Mouse (Mus musculus) forebrain, embryonic 14.5 days (tissue): ENCODE results near the gene Dctpp1. TPM values are rescaled to one million over a fixed set of nuclear protein-coding genes. Genes with fewer than 3 reads are reported as not detected.

Experiments
- ATAC-seq: fragments of 200-750 bp; cut with Nextera tagmentation; 2 replicates; pipeline ENCODE4 v1.8.0; 2017; ENCODE audit warnings: mild to moderate bottlenecking, moderate library complexity
- DNase-seq: peaks from one replicate; pipeline ENCODE4 v3.0.0-alpha.2; 2015; ENCODE audit warnings: low spot score
- H3K27ac ChIP-seq: fragments of 300-500 bp; sonication (generic); 2 replicates; pipeline ENCODE4 v1.5.1; 2014; ENCODE audit warnings: low read depth, mild to moderate bottlenecking, control low read depth, low read length, moderate library complexity
- H3K27me3 ChIP-seq: fragments of 300-500 bp; sonication (generic); replicated peaks from 2 replicates; pipeline ENCODE4 v1.6.1; 2014; ENCODE audit warnings: low read length, control low read depth, mixed read lengths; ENCODE audit not compliant: control insufficient read depth, insufficient read depth
- H3K36me3 ChIP-seq: fragments of 300-500 bp; sonication (generic); 2 replicates; pipeline ENCODE4 v1.6.1; 2014; ENCODE audit warnings: low read length, control low read depth; ENCODE audit not compliant: control insufficient read depth, insufficient read depth
- H3K4me1 ChIP-seq: fragments of 300-500 bp; sonication (generic); 2 replicates; pipeline ENCODE4 v1.6.1; 2014; ENCODE audit warnings: antibody characterized with exemption, low read length, control low read depth; ENCODE audit not compliant: control insufficient read depth, insufficient read depth
- H3K4me2 ChIP-seq: fragments of 300-500 bp; sonication (generic); 2 replicates; pipeline ENCODE4 v1.6.1; 2014; ENCODE audit warnings: mild to moderate bottlenecking, control low read depth, low read length
- H3K4me3 ChIP-seq: fragments of 300-500 bp; sonication (generic); 2 replicates; pipeline ENCODE4 v1.5.1; 2014; ENCODE audit warnings: low read depth, low read length, control low read depth
- H3K9ac ChIP-seq: fragments of 300-500 bp; sonication (generic); 2 replicates; pipeline ENCODE4 v1.6.1; 2014; ENCODE audit warnings: mild to moderate bottlenecking, low read length, control low read depth, moderate library complexity
- H3K9me3 ChIP-seq: fragments of 300-500 bp; sonication (generic); replicated peaks from 2 replicates; pipeline ENCODE4 v1.6.1; 2016; ENCODE audit warnings: low read length, control low read depth, mixed read lengths; ENCODE audit not compliant: control insufficient read depth
- WGBS: fragments of 180-500 bp; shearing (Covaris S2); extraction: QIAGEN DNeasy Blood & Tissue Kit; methylation state at CpG from one replicate; pipeline ENCODE4 v1.1.7; 2014; 5-methylcytosine and 5-hydroxymethylcytosine counted together
- polyA plus RNA-seq: library from polyadenylated mRNA; unstranded; fragments of >200 nt; fragmentation: Nextera tagmentation; extraction: Ambion mirVana; gene quantifications from 2 replicates; pipeline ENCODE4 v1.2.1, GENCODE M21; 2014

Gene Dctpp1
- polyA plus RNA-seq, 1 experiment from 2014 or later, result 219 TPM

GRCm38 (mm10) chr7:127289306-127289705, 28.8 kb upstream of the Dctpp1 start:
- 86% methylated on average over 2 of the region's 2 CpGs for WGBS
- Histone ChIP-seq H3K27ac (no peak overlapping the region), H3K4me1 (no peaks in the 10 kb centered on the region), H3K9ac (no peak overlapping the region), H3K4me2 (no peak overlapping the region), H3K9me3 (peaks cover 9% of the 10 kb centered on the region; the same call in 1 of the 2 replicates), H3K36me3 (no peaks in the 10 kb centered on the region), H3K4me3 (no peak overlapping the region), H3K27me3 (no peaks in the 10 kb centered on the region)
- ATAC-seq (no peak), DNase-seq (no peak)

GRCm38 (mm10) chr7:127287940-127288339, 27.4 kb upstream of the Dctpp1 start:
- Histone ChIP-seq H3K4me1 (no peaks in the 10 kb centered on the region), H3K4me3 (no peak overlapping the region), H3K36me3 (no peaks in the 10 kb centered on the region), H3K4me2 (no peak overlapping the region), H3K27me3 (no peaks in the 10 kb centered on the region), H3K9ac (no peak overlapping the region), H3K27ac (no peak overlapping the region), H3K9me3 (peaks cover 9% of the 10 kb centered on the region; the same call in 1 of the 2 replicates)
- no peak for DNase-seq
- no peak for ATAC-seq
- 58% methylated on average over 1 of the region's 1 CpGs for WGBS

- no peak overlapping the region for H3K4me2 ChIP-seq
- H3K27me3 ChIP-seq, result no peaks in the 10 kb centered on the region
- 89% methylated on average over 6 of the region's 10 CpGs for WGBS
- peaks cover 9% of the 10 kb centered on the region; the same call in 1 of the 2 replicates for H3K9me3 ChIP-seq
- no peaks in the 10 kb centered on the region for H3K4me1 ChIP-seq
- no peaks in the 10 kb centered on the region for H3K36me3 ChIP-seq
- no peak for DNase-seq
- no peak overlapping the region for H3K4me3 ChIP-seq
- H3K9ac ChIP-seq, result no peak overlapping the region
- H3K27ac ChIP-seq, result no peak overlapping the region
- ATAC-seq, result no peak
Observed at GRCm38 (mm10) chr7:127285154-127285553, 24.6 kb upstream of the Dctpp1 start.

GRCm38 (mm10) chr7:127282190-127282589, 21.7 kb upstream of the Dctpp1 start:
- Histone ChIP-seq H3K9ac (no peak overlapping the region), H3K4me2 (no peak overlapping the region), H3K4me3 (no peak overlapping the region), H3K27me3 (no peaks in the 10 kb centered on the region), H3K4me1 (no peaks in the 10 kb centered on the region), H3K36me3 (no peaks in the 10 kb centered on the region), H3K9me3 (no peaks in the 10 kb centered on the region), H3K27ac (no peak overlapping the region)
- ATAC-seq (no peak), DNase-seq (no peak)
- WGBS, result 92% methylated on average over 2 of the region's 2 CpGs

GRCm38 (mm10) chr7:127281114-127281513, 20.6 kb upstream of the Dctpp1 start:
- Histone ChIP-seq H3K27ac (no peak overlapping the region), H3K9ac (no peak overlapping the region), H3K36me3 (no peaks in the 10 kb centered on the region), H3K4me1 (no peaks in the 10 kb centered on the region), H3K4me2 (no peak overlapping the region), H3K9me3 (no peaks in the 10 kb centered on the region), H3K27me3 (no peaks in the 10 kb centered on the region), H3K4me3 (no peak overlapping the region)
- ATAC-seq (no peak), DNase-seq (no peak)
- WGBS, result 80% methylated on average over 4 of the region's 4 CpGs

GRCm38 (mm10) chr7:127280092-127280491, 19.6 kb upstream of the Dctpp1 start:
- no peaks in the 10 kb centered on the region for H3K27me3 ChIP-seq
- no peak overlapping the region for H3K4me3 ChIP-seq
- no peak for ATAC-seq
- H3K9ac ChIP-seq, result no peak overlapping the region
- no peaks in the 10 kb centered on the region for H3K4me1 ChIP-seq
- no peak overlapping the region for H3K27ac ChIP-seq
- WGBS, result 86% methylated on average over 3 of the region's 3 CpGs
- H3K4me2 ChIP-seq, result no peak overlapping the region
- H3K36me3 ChIP-seq, result no peaks in the 10 kb centered on the region
- H3K9me3 ChIP-seq, result no peaks in the 10 kb centered on the region
- DNase-seq, result no peak

- no peaks in the 10 kb centered on the region for H3K27me3 ChIP-seq
- DNase-seq, result peak; percentile 58
Observed at GRCm38 (mm10) chr7:127278311-127278710, 17.8 kb upstream of the Dctpp1 start.

GRCm38 (mm10) chr7:127276519-127276961, 16.0 kb upstream of the Dctpp1 start:
- Histone ChIP-seq H3K27me3 (no peaks in the 10 kb centered on the region), H3K36me3 (0 out of 2 replicates have a peak, but pooled peaks cover under 1% of the 10 kb centered on the region), H3K27ac (no peak overlapping the region), H3K9me3 (no peaks in the 10 kb centered on the region), H3K4me1 (peaks cover 12% of the 10 kb centered on the region), H3K4me2 (no peak overlapping the region), H3K4me3 (no peak overlapping the region), H3K9ac (no peak overlapping the region)
- no peak for ATAC-seq
- WGBS, result 86% methylated on average over 5 of the region's 5 CpGs
- DNase-seq, result no peak

More at GRCm38 (mm10) chr7:127278311-127278710, 17.8 kb upstream of the Dctpp1 start:
- Histone ChIP-seq H3K36me3 (no peaks in the 10 kb centered on the region), H3K4me1 (peaks cover under 1% of the 10 kb centered on the region; the same call in 1 of the 2 replicates), H3K9me3 (no peaks in the 10 kb centered on the region), H3K27ac (no peak overlapping the region), H3K4me3 (no peak overlapping the region), H3K9ac (no peak overlapping the region), H3K4me2 (no peak overlapping the region)
- ATAC-seq, result no peak
- 19% methylated on average over 8 of the region's 8 CpGs for WGBS

- Histone ChIP-seq H3K4me2 (peak within 1 kb of the TSS; percentile 90), H3K4me3 (peak within 1 kb of the TSS; percentile 89), H3K9ac (peak within 1 kb of the TSS; percentile 91), H3K4me1 (peaks cover 12% of the 10 kb centered on the region), H3K9me3 (no peaks in the 10 kb centered on the region), H3K27ac (peak within 1 kb of the TSS; percentile 81), H3K36me3 (peaks cover 15% of the 10 kb centered on the region; the same call in 1 of the 2 replicates), H3K27me3 (no peaks in the 10 kb centered on the region)
- 2% methylated on average over 39 of the region's 39 CpGs for WGBS
- DNase-seq, result peak; percentile 96
- ATAC-seq, result peak; percentile 93
Observed at GRCm38 (mm10) chr7:127273925-127274789, 13.6 kb upstream of the Dctpp1 start, which contains the start of gene Sephs2. Gene Sephs2 (minus strand): TSS chr7:127274055.
